Mouse (Mus musculus) kidney, postnatal 0 days (tissue): ENCODE measurements at regions not wholly inside any gene's neighbourhood (a gene's known extent, or its start where the extent isn't known, plus 50 kb on each side); places are given as distances from the start of the nearest gene placed in this dataset.
A peak's percentile ranks its signal among the peaks of the same experiment; 100 is the strongest.

Source experiments
- ATAC-seq: fragments of 200-750 bp; cut with Nextera tagmentation; replicated peaks from 2 replicates; pipeline ENCODE4 v1.8.0; 2017; ENCODE audit warnings: low read depth, moderate number of reproducible peaks, moderate TSS enrichment, moderate library complexity; ENCODE audit not compliant: low FRiP score
- DNase-seq: peaks from one replicate; pipeline ENCODE4 v3.0.0-alpha.2; 2016; ENCODE audit warnings: low spot score
- H3K27ac ChIP-seq: fragments of 300-500 bp; sonication (generic); 2 replicates; pipeline ENCODE4 v1.5.1; 2014; ENCODE audit warnings: mild to moderate bottlenecking
- H3K27me3 ChIP-seq: fragments of 300-500 bp; sonication (generic); 2 replicates; pipeline ENCODE4 v1.6.1; 2014; ENCODE audit warnings: low read length, mixed read lengths; ENCODE audit not compliant: insufficient read depth
- H3K36me3 ChIP-seq: fragments of 300-500 bp; sonication (generic); 2 replicates; pipeline ENCODE4 v1.6.1; 2014; ENCODE audit warnings: low read length, mixed read lengths; ENCODE audit not compliant: insufficient read depth
- H3K4me1 ChIP-seq: fragments of 300-500 bp; sonication (generic); replicated peaks from 2 replicates; pipeline ENCODE4 v1.6.1; 2014; ENCODE audit warnings: antibody characterized with exemption, low read length, mixed read lengths; ENCODE audit not compliant: insufficient read depth
- H3K4me2 ChIP-seq: fragments of 300-500 bp; sonication (generic); 2 replicates; pipeline ENCODE4 v1.6.1; 2014; ENCODE audit warnings: mild to moderate bottlenecking, low read length, moderate library complexity, mixed read lengths
- H3K4me3 ChIP-seq: fragments of 300-500 bp; sonication (generic); replicated peaks from 2 replicates; pipeline ENCODE4 v1.5.1; 2014; ENCODE audit warnings: low read depth, low read length
- H3K9ac ChIP-seq: fragments of 300-500 bp; sonication (generic); 2 replicates; pipeline ENCODE4 v1.6.1; 2014; ENCODE audit warnings: low read depth, low read length
- H3K9me3 ChIP-seq: fragments of 300-500 bp; sonication (generic); replicated peaks from 2 replicates; pipeline ENCODE4 v1.6.1; 2016; ENCODE audit warnings: low read length, inconsistent platforms, mixed read lengths
- CTCF ChIP-seq: IDR thresholded peaks from 2 replicates; pipeline ENCODE4 v1.5.1; 2016; ENCODE audit warnings: antibody characterized with exemption, low read depth, mild to moderate bottlenecking, moderate library complexity
- whole genome bisulfite sequencing: fragments of 180-500 bp; shearing (Covaris S2); extraction: QIAGEN DNeasy Blood & Tissue Kit; methylation state at CpG from one replicate; pipeline ENCODE4 v1.1.7; 2014; 5-methylcytosine and 5-hydroxymethylcytosine counted together

DNA sequence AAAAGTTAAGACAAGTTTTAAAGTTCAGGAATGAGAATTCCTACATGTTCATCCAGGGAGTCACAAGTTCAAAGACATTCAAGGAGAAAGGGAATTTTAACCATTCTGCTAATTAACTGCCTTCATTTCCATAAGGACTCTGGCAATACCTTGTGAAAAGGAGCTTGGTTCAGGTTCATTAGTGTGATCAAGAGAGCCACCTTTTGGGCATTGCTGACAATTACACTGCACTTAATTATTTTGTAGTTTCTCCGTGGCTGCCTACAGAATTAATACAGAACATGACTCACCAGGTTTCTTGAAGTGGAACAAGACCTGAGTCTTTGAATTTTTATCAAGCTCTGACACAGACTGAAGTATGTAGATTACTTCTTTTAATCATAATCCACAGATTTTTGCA is 52.4 kb upstream of the Ankef1 start:
- 3% methylated on average over 1 of the region's 1 CpGs for WGBS
- TF ChIP-seq CTCF, result peak; percentile 72
- Histone ChIP-seq H3K9ac (no peak overlapping the region), H3K4me1 (no peaks in the 10 kb centered on the region), H3K36me3 (no peaks in the 10 kb centered on the region), H3K4me2 (no peak overlapping the region), H3K27ac (no peak overlapping the region), H3K9me3 (no peaks in the 10 kb centered on the region), H3K27me3 (no peaks in the 10 kb centered on the region), H3K4me3 (no peak overlapping the region)
- DNase-seq, result peak; percentile 70
- 0 out of 2 replicates have a peak, but pooled peaks have one; percentile 33 for ATAC-seq
